Mouse (Mus musculus) embryo, embryonic 10.5 days (tissue): ENCODE data around the gene Gpn2.

Experiments
- DNase-seq: peaks from one replicate; pipeline ENCODE4 v3.0.0-alpha.2; 2015; ENCODE audit warnings: low spot score

Gpn2 gene

GRCm38 (mm10) chr4:133625621-133626071, 41.5 kb downstream of the Gpn2 start:
- DNase-seq: no peak

GRCm38 (mm10) chr4:133626221-133626620, 42.1 kb downstream of the Gpn2 start:
- DNase-seq: no peak

GRCm38 (mm10) chr4:133626621-133627020, 42.5 kb downstream of the Gpn2 start:
- no peak for DNase-seq

GRCm38 (mm10) chr4:133627039-133627438, 42.9 kb downstream of the Gpn2 start:
- DNase-seq: no peak

GRCm38 (mm10) chr4:133628517-133628916, 44.4 kb downstream of the Gpn2 start:
- no peak for DNase-seq

GRCm38 (mm10) chr4:133629191-133629590, 45.0 kb downstream of the Gpn2 start:
- no peak for DNase-seq

GRCm38 (mm10) chr4:133630326-133630920, 46.3 kb downstream of the Gpn2 start:
- no peak for DNase-seq

GRCm38 (mm10) chr4:133631071-133631768, 47.1 kb downstream of the Gpn2 start:
- no peak for DNase-seq

GRCm38 (mm10) chr4:133631769-133632411, 47.7 kb downstream of the Gpn2 start:
- no peak for DNase-seq

GRCm38 (mm10) chr4:133632483-133633327, 48.5 kb downstream of the Gpn2 start:
- peak; percentile 45 for DNase-seq

GRCm38 (mm10) chr4:133633332-133634042, 49.3 kb downstream of the Gpn2 start:
- DNase-seq: peak; percentile 89

GRCm38 (mm10) chr4:133634043-133634410, 49.9 kb downstream of the Gpn2 start:
- DNase-seq: no peak
